Mouse (Mus musculus) stomach, postnatal 0 days (tissue): ENCODE measurements at regions not wholly inside any gene's neighbourhood (a gene's known extent, or its start where the extent isn't known, plus 50 kb on each side); places are given as distances from the start of the nearest gene placed in this dataset.

ENCODE experiments used
- CTCF ChIP-seq: IDR thresholded peaks from 2 replicates; pipeline ENCODE4 v1.5.1; 2016; ENCODE audit warnings: antibody characterized with exemption, low read depth, mild to moderate bottlenecking, moderate library complexity
- EP300 ChIP-seq: optimal IDR thresholded peaks from 2 replicates; pipeline ENCODE3; 2016; ENCODE audit warnings: antibody characterized with exemption

DNA sequence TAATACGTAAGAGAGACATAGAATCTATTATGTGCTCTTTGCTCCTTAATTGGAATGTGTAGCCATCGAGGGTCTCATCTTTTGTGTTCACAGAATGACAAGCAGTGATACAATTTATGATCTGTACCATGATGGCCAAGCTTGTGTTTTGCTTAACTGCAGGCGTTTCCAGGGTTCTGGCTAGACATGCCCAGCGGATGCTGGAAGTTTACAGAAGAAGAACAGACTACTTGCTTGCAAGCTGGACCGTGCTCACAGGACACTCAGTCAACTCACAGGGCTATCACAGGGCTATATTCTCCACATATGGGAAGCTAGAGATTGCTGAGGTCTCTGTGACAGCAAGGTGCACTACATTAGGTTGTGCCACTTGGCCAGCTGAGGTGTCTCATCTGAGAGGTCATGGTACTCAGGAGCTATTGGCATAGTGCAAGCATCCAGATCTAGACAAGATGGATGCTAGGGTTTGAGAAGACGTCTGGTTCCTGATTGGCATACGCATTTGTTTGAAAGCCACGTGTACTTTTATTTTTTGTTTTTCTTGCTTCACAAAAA is 75.2 kb upstream of the Map4k3 start:
- TF ChIP-seq CTCF (no peak), EP300 (no peak)
